Mouse (Mus musculus) embryonic facial prominence, embryonic 11.5 days (tissue): ENCODE data around the gene Fbxl13. TPM values are rescaled to one million over a fixed set of nuclear protein-coding genes. Genes with fewer than 3 reads are reported as not detected.

Experiments
- ATAC-seq: fragments of 200-750 bp; cut with Nextera tagmentation; replicated peaks from 2 replicates; pipeline ENCODE4 v1.8.0; 2017; ENCODE audit warnings: low read depth; ENCODE audit not compliant: insufficient number of reproducible peaks, low FRiP score, low TSS enrichment
- DNase-seq: peaks from one replicate; pipeline ENCODE4 v3.0.0-alpha.2; 2015; ENCODE audit warnings: low spot score
- H3K27ac ChIP-seq: fragments of 300-500 bp; sonication (generic); replicated peaks from 2 replicates; pipeline ENCODE4 v1.5.1; 2014; ENCODE audit warnings: mild to moderate bottlenecking, low read depth, low read length, control low read depth
- H3K27me3 ChIP-seq: fragments of 300-500 bp; sonication (generic); 2 replicates; pipeline ENCODE4 v1.6.1; 2014; ENCODE audit warnings: mild to moderate bottlenecking, low read length, moderate library complexity, mixed read lengths; ENCODE audit not compliant: control insufficient read depth, insufficient read depth
- H3K36me3 ChIP-seq: fragments of 300-500 bp; sonication (generic); replicated peaks from 2 replicates; pipeline ENCODE4 v1.6.1; 2014; ENCODE audit warnings: low read depth, mild to moderate bottlenecking, low read length, moderate library complexity, mixed read lengths; ENCODE audit not compliant: control insufficient read depth, insufficient read depth
- H3K4me1 ChIP-seq: fragments of 300-500 bp; sonication (generic); 2 replicates; pipeline ENCODE4 v1.6.1; 2014; ENCODE audit warnings: low read length, mixed read lengths; ENCODE audit not compliant: control insufficient read depth, insufficient read depth
- H3K4me2 ChIP-seq: fragments of 300-500 bp; sonication (generic); 2 replicates; pipeline ENCODE4 v1.6.1; 2014; ENCODE audit warnings: low read depth, mild to moderate bottlenecking, control low read depth, low read length, moderate library complexity
- H3K4me3 ChIP-seq: fragments of 300-500 bp; sonication (generic); 2 replicates; pipeline ENCODE4 v1.5.1; 2014; ENCODE audit warnings: low read depth, low read length, control low read depth
- H3K9ac ChIP-seq: fragments of 300-500 bp; sonication (generic); replicated peaks from 2 replicates; pipeline ENCODE4 v1.6.1; 2014; ENCODE audit warnings: mild to moderate bottlenecking, control low read depth, low read length
- H3K9me3 ChIP-seq: fragments of 300-500 bp; sonication (generic); replicated peaks from 2 replicates; pipeline ENCODE4 v1.6.1; 2016; ENCODE audit warnings: mild to moderate bottlenecking, low read length, inconsistent platforms, mixed read lengths; ENCODE audit not compliant: control insufficient read depth
- WGBS: fragments of 180-500 bp; shearing (Covaris S2); extraction: QIAGEN DNeasy Blood & Tissue Kit; methylation state at CpG from one replicate; pipeline ENCODE4 v1.1.7; 2014; 5-methylcytosine and 5-hydroxymethylcytosine counted together
- polyA plus RNA-seq: library from polyadenylated mRNA; unstranded; fragments of >200 nt; fragmentation: Nextera tagmentation; extraction: Ambion mirVana; gene quantifications from 2 replicates; pipeline ENCODE4 v1.2.1, GENCODE M21; 2014

Gene Fbxl13
- polyA plus RNA-seq, 1 experiment from 2014 or later, result 0.11 TPM

DNA sequence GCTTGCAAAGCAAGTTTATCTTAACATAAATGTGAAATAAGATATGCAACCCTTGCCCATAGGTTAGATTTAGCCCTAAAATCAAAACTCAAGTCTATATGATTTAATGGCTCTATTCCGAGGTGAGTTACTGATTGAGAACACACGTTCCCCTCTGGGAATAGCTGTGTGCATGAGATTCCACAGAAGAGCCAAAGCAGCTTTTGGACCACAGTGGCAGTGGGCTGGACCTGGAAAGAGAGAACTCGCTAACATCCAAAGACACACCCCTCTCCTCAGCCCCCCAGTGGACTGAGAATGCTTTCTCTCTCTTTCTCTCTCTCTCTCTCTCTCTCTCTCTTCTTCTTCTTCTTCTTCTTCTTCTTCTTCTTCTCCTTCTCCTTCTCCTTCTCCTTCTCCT lies 100.6 kb downstream of the Fbxl13 start:
- Histone ChIP-seq H3K4me3 (peak overlapping the region; percentile 13), H3K4me1 (no peaks in the 10 kb centered on the region), H3K4me2 (peak overlapping the region; percentile 39; the same call in 1 of the 2 replicates), H3K9me3 (no peaks in the 10 kb centered on the region), H3K27ac (no peak overlapping the region), H3K36me3 (no peaks in the 10 kb centered on the region), H3K9ac (no peak overlapping the region), H3K27me3 (no peaks in the 10 kb centered on the region)
- 38% methylated on average over 3 of the region's 3 CpGs for WGBS
- peak; percentile 57 for DNase-seq
- no peak for ATAC-seq

DNA sequence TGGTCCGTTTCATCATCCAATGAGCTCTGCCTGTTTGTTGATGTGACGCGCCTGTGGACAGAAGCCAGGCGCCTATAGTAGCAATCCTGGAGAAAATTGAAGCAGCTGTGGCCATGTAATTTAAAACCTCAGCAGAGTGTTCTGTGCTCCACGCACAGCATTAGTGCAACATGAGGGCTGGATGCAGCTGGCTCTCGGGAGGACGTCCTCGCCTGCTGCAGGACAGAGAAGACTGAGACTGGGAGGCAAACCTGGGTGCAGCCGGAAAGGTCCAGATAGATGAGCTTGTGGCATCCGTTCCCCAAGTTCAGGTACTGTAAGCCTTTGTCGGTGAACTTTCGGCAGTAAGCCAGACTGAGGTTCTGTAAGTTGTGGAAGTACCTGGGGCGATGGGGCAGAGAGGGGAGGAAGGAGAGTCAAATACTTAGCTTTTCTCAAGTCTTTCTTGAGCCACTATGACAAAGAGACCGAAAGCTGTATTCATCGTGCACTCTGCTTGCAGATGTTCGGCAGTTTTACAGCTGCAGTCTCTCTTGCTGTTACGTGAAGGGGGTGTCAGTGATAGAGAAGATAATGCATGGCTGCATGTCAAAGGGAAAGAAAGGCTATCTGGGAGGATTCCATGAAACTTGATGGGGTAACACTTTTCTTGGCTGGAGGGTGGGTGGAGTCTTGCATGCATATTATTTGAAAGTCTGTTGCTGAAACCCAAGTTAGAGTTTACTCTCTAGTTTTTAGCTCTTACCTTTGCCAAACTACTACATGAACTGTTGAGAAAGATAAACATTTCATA lies 101.8 kb downstream of the Fbxl13 start, which contains the start of gene Lrrc17:
Gene Lrrc17, plus strand, starts transcription at position 151 of the 793 bp plus-strand sequence.
- ATAC-seq (peak; percentile 95), DNase-seq (peak; percentile 86)
- Histone ChIP-seq H3K27ac (peak within 1 kb of the TSS; percentile 78; the same call in 1 of the 2 replicates), H3K4me3 (peak within 1 kb of the TSS; percentile 34), H3K4me2 (peak within 1 kb of the TSS; percentile 39), H3K9ac (peak within 1 kb of the TSS; percentile 45), H3K4me1 (no peaks in the 10 kb centered on the region), H3K9me3 (no peaks in the 10 kb centered on the region), H3K27me3 (no peaks in the 10 kb centered on the region), H3K36me3 (no peaks in the 10 kb centered on the region)
- 37% methylated on average over 17 of the region's 17 CpGs for WGBS

DNA sequence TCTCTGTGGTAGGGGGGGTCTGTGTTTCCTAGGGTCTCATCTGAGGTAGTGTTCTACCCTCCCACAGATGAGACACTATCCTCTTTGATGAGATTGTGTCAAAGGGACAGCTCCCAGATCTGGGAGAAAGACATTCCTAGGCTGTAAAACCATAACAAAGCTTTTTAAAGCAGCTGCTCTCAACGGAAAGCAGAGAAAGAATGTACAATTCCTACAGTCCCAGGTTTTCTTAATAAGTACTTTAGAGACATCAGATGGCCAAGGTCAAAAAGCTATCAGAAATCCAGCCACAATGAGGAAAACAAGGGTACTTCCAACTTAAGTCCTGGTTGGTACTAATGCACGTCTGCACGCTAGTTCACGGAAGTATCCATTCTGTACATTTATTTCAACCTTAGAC lies 103.2 kb downstream of the Fbxl13 start:
- Histone ChIP-seq H3K4me3 (no peak overlapping the region), H3K4me2 (no peak overlapping the region), H3K4me1 (no peaks in the 10 kb centered on the region), H3K9ac (no peak overlapping the region), H3K27ac (no peak overlapping the region), H3K36me3 (no peaks in the 10 kb centered on the region), H3K27me3 (no peaks in the 10 kb centered on the region), H3K9me3 (no peaks in the 10 kb centered on the region)
- ATAC-seq (no peak), DNase-seq (no peak)
- 78% methylated on average over 4 of the region's 4 CpGs for WGBS

DNA sequence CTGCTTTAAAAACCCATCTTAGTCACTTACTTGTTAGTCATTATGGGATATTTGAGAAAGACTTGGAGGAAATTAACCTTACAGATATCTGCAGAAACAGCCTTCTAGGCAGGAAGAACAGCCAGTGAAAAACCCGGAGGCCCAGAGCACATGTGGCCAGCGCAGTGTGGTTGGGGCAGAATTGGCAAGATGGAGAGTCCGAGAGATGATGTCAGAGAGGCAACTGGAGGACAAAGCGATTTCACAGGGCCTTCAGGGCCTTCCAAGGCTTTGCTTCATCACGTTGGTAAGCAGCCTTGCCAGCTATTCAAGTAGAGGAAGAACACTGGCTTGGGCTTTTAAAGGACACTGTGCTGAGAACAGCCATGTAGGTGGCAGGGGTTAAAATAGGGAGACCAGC lies 112.5 kb downstream of the Fbxl13 start:
- Histone ChIP-seq H3K4me1 (no peaks in the 10 kb centered on the region), H3K36me3 (no peaks in the 10 kb centered on the region), H3K27me3 (no peaks in the 10 kb centered on the region), H3K4me3 (no peak overlapping the region), H3K9me3 (no peaks in the 10 kb centered on the region), H3K27ac (no peak overlapping the region), H3K9ac (no peak overlapping the region), H3K4me2 (no peak overlapping the region)
- no peak for ATAC-seq
- no peak for DNase-seq
- WGBS, result 90% methylated on average over 5 of the region's 5 CpGs

DNA sequence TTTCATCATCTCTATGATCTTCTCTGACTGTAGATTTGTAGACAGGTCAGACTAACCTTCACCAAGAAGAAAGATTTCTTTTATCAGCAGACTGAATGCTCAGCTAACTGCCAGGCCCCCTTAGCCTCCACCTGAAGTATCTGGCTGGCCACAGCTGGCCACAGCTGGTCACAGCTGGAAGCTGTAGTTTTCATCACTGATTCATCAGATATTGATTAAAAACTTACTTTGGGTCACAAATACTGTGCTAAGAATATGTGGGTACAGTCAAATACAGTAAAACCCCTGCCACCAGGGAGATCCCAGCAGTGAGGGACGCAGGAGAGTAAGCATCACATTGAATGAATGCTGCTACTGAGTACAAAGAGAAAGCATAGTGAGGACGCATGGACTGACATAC lies 113.3 kb downstream of the Fbxl13 start:
- DNase-seq, result no peak
- Histone ChIP-seq H3K4me2 (no peak overlapping the region), H3K9me3 (no peaks in the 10 kb centered on the region), H3K27me3 (no peaks in the 10 kb centered on the region), H3K36me3 (no peaks in the 10 kb centered on the region), H3K4me3 (no peak overlapping the region), H3K27ac (no peak overlapping the region), H3K9ac (no peak overlapping the region), H3K4me1 (no peaks in the 10 kb centered on the region)
- no peak for ATAC-seq
- 83% methylated on average over 2 of the region's 2 CpGs for WGBS

DNA sequence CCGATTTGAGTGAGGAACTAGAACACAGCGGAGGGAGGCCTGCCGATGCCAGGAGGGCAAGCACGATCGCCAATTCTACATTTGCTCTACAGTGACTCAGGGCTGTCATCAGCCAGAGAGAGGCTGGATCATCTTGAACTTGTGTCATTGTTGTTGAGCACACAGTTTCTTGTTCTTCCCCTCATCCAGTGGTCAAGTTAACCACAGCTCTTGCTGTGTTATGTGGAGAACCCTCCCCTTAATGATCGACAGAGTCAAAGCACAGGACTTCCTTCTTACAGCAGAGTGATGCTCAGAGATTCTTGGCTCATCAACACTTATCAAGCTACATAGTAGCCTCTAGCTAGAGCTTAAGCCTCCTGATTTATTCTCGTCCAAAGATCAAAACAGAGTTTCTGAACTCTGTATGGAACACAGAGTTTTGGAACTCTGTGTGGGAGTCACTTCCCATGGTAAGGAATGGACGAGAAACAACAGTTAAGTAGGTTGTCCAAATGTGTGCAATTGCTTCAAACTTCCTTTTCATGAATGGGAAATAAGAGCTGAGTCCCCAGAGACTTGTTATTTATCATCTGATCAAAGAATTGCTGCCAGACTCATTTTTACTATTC lies 116.2 kb downstream of the Fbxl13 start:
- H3K27me3 ChIP-seq, result no peaks in the 10 kb centered on the region
- no peak overlapping the region for H3K9ac ChIP-seq
- DNase-seq (no peak), ATAC-seq (no peak)
- no peak overlapping the region for H3K27ac ChIP-seq
- H3K4me1 ChIP-seq, result no peaks in the 10 kb centered on the region
- 89% methylated on average over 8 of the region's 8 CpGs for WGBS
- H3K4me3 ChIP-seq, result no peak overlapping the region
- no peaks in the 10 kb centered on the region for H3K36me3 ChIP-seq
- H3K4me2 ChIP-seq, result no peak overlapping the region
- no peaks in the 10 kb centered on the region for H3K9me3 ChIP-seq

DNA sequence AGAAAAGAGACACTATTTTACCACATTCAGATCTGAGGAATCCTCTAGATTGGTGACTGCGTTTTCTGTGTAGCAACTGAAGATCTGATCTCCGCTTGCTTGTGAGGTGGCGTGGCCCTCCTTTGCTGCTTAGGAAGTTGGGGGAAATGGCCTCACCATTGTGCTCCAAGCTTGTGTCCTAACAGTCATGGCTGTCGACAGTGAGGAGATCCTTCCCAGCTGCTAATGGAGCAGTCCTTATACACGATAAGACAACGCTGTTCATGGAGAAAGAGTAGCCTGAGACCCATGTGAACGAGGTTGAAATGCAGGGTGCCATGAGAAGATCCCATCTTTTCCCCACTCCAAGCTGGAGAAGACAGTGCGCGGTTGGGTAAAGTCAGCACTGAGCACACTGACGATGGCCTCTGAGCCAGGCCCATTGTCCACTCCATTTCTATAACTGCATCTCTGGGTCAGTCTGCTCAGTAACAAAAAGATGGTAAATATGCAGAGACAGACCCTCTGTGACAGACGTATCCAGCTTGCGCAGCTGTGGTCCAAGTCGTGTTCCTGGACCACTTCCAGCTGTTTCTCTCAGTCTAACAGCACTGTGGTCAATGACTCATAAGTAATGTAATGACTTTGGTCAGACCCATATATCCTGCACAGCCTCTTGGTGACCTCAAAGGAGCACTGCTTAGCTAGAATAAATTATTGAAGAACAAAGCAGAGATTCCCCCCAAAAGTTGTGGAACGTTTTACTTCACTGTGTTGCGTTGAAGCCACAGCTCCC lies 117.2 kb downstream of the Fbxl13 start:
- Histone ChIP-seq H3K36me3 (no peaks in the 10 kb centered on the region), H3K4me3 (no peak overlapping the region), H3K4me1 (no peaks in the 10 kb centered on the region), H3K9me3 (no peaks in the 10 kb centered on the region), H3K27ac (no peak overlapping the region), H3K4me2 (no peak overlapping the region), H3K9ac (no peak overlapping the region), H3K27me3 (no peaks in the 10 kb centered on the region)
- ATAC-seq (no peak), DNase-seq (no peak)
- WGBS, result 90% methylated on average over 15 of the region's 15 CpGs
